Mouse (Mus musculus) granulocyte monocyte progenitor cell, adult 5-6 weeks (primary cell): ENCODE measurements around the gene Vmn1r228. TPM values are rescaled to one million over a fixed set of nuclear protein-coding genes. Genes with fewer than 3 reads are reported as not detected.

Experiments
- ATAC-seq: replicated peaks from 2 replicates; pipeline ENCODE4 v1.8.0; 2016; ENCODE audit warnings: mild to moderate bottlenecking, moderate TSS enrichment, inconsistent platforms; ENCODE audit not compliant: poor library complexity, severe bottlenecking
- total RNA-seq, 2 experiments: library from RNA; stranded (forward) in 1 of 2; stranded (reverse) in 1 of 2; fragments of 200-712, 200-1000 nt in 1 of 2; fragments of >200 nt in 1 of 2; fragmentation: Nextera tagmentation in 1 of 2; gene quantifications; 2 replicates each; pipeline ENCODE4 v1.2.3; 2014 to 2017

Vmn1r228 gene
- total RNA-seq (2014; fragmentation: Nextera tagmentation) = not detected in 2 replicates
- total RNA-seq (2017) = not detected in 2 replicates

DNA sequence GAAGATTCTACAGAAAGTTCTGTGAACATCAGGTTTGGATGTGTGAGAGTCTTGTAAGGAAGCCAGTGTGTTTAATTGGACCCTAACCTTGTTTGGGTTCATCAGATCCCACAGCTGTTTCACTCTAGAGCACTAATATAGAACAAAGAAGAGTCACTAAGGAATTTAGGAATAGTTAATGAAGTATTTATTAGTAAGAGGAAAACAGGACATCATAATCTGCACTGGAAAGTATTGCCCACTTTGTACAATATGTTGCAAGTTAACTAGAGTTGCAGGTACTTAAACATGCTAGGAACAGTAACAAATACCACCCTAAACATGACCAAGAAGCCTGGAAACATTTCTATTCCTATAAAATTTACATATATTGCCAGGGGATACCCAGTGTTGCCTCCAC, at the start of gene Vmn1r228:
TSS of gene Vmn1r228 (minus strand) at position 101 of the 400 bp plus-strand sequence.
- ATAC-seq = no peak

DNA sequence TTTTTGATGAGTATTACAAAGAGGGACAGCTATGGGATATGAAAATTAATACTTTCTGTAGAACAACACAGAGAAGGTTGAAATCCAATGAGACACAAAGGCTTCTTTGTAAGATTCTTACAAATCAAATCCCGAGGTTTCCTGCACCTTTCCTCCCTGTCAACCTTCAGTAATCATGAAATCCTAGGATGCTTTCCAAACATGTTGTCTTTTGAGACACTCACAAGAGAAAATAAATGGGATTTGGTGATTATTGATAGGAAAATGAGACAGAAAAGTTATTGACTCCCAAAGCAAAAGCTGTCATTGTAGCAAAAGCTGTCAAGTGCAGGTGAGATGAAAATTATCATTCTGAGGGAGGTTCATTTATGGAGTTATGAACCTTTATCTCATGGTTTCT, 25.3 kb upstream of the Vmn1r228 start, which contains the start of gene Vmn1r229:
TSS of gene Vmn1r229 (plus strand) at position 301 of the 400 bp plus-strand sequence.
- no peak for ATAC-seq

DNA sequence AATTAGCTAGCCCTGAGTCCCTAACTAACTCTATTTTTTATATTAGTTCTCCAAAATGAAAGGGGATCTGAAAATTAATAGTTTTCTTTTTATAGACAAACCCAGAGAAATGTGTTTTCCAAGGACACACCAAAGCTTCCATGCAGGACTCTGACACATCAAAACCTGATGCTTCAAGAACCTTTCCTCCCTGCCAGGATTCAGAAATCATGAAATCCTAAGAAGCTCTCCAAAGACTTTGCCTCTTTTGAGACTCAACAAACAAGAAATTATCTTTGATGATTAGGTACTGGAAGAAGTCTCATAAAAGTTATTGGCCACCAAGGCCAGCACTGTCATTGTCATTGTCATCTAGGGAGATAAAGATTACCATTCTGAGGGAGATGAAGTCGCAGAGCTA, 56.4 kb downstream of the Vmn1r228 start, which contains the start of gene Vmn1r227:
TSS of gene Vmn1r227 (plus strand) at position 301 of the 400 bp plus-strand sequence.
- no peak for ATAC-seq

Other genes with a start within 250 kb of the Vmn1r228 start
- not detected in 2 replicates for gene Vmn2r109, start 221.4 kb downstream of the Vmn1r228 start, total RNA-seq (2014; fragmentation: Nextera tagmentation)
- not detected in 2 replicates for gene Vmn2r109, start 221.4 kb downstream of the Vmn1r228 start, total RNA-seq (2017)
- gene Vmn2r110, start 189.7 kb downstream of the Vmn1r228 start, total RNA-seq (2014; fragmentation: Nextera tagmentation) = not detected in 2 replicates
- gene Vmn2r110, start 189.7 kb downstream of the Vmn1r228 start, total RNA-seq (2017) = not detected in 2 replicates
- not detected in 2 replicates for gene Fpr-rs3, start 161.3 kb downstream of the Vmn1r228 start, total RNA-seq (2014; fragmentation: Nextera tagmentation)
- gene Fpr-rs3, start 161.3 kb downstream of the Vmn1r228 start, total RNA-seq (2017) = not detected in 2 replicates
- gene Vmn1r226, start 103.3 kb downstream of the Vmn1r228 start, total RNA-seq (2014; fragmentation: Nextera tagmentation) = not detected in 2 replicates
- gene Vmn1r226, start 103.3 kb downstream of the Vmn1r228 start, total RNA-seq (2017) = not detected in 2 replicates
- not detected in 2 replicates for gene Vmn1r227, start 56.3 kb downstream of the Vmn1r228 start, total RNA-seq (2014; fragmentation: Nextera tagmentation)
- gene Vmn1r227, start 56.3 kb downstream of the Vmn1r228 start, total RNA-seq (2017) = not detected in 2 replicates
- not detected in 2 replicates for gene Vmn1r229, start 25.4 kb upstream of the Vmn1r228 start, total RNA-seq (2014; fragmentation: Nextera tagmentation)
- not detected in 2 replicates for gene Vmn1r229, start 25.4 kb upstream of the Vmn1r228 start, total RNA-seq (2017)
- not detected in 2 replicates for gene Vmn1r230, start 54.3 kb upstream of the Vmn1r228 start, total RNA-seq (2014; fragmentation: Nextera tagmentation)
- gene Vmn1r230, start 54.3 kb upstream of the Vmn1r228 start, total RNA-seq (2017) = not detected in 2 replicates
- not detected in 2 replicates for gene Vmn1r231, start 118.9 kb upstream of the Vmn1r228 start, total RNA-seq (2014; fragmentation: Nextera tagmentation)
- not detected in 2 replicates for gene Vmn1r231, start 118.9 kb upstream of the Vmn1r228 start, total RNA-seq (2017)
- gene Vmn1r232, start 133.6 kb upstream of the Vmn1r228 start, total RNA-seq (2014; fragmentation: Nextera tagmentation) = not detected in 2 replicates
- not detected in 2 replicates for gene Vmn1r232, start 133.6 kb upstream of the Vmn1r228 start, total RNA-seq (2017)
- 220 and 318 TPM in 2 replicates for gene Ppp2r1a, start 159.2 kb upstream of the Vmn1r228 start, total RNA-seq (2014; fragmentation: Nextera tagmentation)
- gene Ppp2r1a, start 159.2 kb upstream of the Vmn1r228 start, total RNA-seq (2017) = 119 and 128 TPM in 2 replicates
- gene Vmn1r233, start 210.3 kb upstream of the Vmn1r228 start, total RNA-seq (2014; fragmentation: Nextera tagmentation) = not detected in 2 replicates
- gene Vmn1r233, start 210.3 kb upstream of the Vmn1r228 start, total RNA-seq (2017) = not detected in 2 replicates
- 16.7 and 32.4 TPM in 2 replicates for gene Zfp160, start 222.7 kb upstream of the Vmn1r228 start, total RNA-seq (2014; fragmentation: Nextera tagmentation)
- 20.4 and 23.1 TPM in 2 replicates for gene Zfp160, start 222.7 kb upstream of the Vmn1r228 start, total RNA-seq (2017)